In genomic region chr17:53478066-53478857, GRCm38 (mm10) we compare ENCODE assay signal across 8 mouse cellular contexts. TPM values are rescaled to one million over a fixed set of nuclear protein-coding genes. Genes with fewer than 3 reads are reported as not detected.
DNase-seq lines count a peak whose midpoint lies in the region; ATAC-seq and TF ChIP-seq lines count a peak whose summit lies in the region.

No protein-coding gene starts in this region.

- peak overlapping the region; percentile 68 for H3K4me2 ChIP-seq in hindbrain, embryonic 15.5 days

- ATAC-seq in hindbrain, embryonic 15.5 days (ENCODE audit: low FRiP score, low read depth) = no peak; the same call in 1 of the 2 replicates

- no peak for DNase-seq in kidney, adult 2 months
- no peak for DNase-seq in kidney, postnatal 25 days
- peak; percentile 35 for DNase-seq in brain, embryonic 14.5 days (ENCODE audit: low read depth)
- no peak for DNase-seq in midbrain, embryonic 10.5 days (ENCODE audit: low spot score)
- DNase-seq in urinary bladder, postnatal 36 days (ENCODE audit: low spot score in 2 of 2) = no peak
- DNase-seq in left cerebral cortex, postnatal 4 days = no peak
- no peak for DNase-seq in cerebellum, adult 8-10 months

- TF ChIP-seq CTCF in kidney, adult 2 months (conservative IDR thresholded peaks at IDR 0.05; ENCODE audit: insufficient read depth, insufficient read length, low read depth, low read length) = no peak
- TF ChIP-seq CTCF in brain, embryonic 14.5 days (IDR thresholded peaks at IDR 0.05; ENCODE audit: borderline replicate concordance, extremely low read depth, insufficient read depth, insufficient read length) = no peak

- peak overlapping the region; percentile 86 for H3K4me3 ChIP-seq in kidney, adult 2 months (ENCODE audit: insufficient read depth, low read depth, low read length)
- H3K4me3 ChIP-seq in hindbrain, embryonic 15.5 days = peak overlapping the region; percentile 85
- H3K4me3 ChIP-seq in midbrain, embryonic 10.5 days = peak overlapping the region; percentile 77

- H3K4me1 ChIP-seq in kidney, adult 2 months (ENCODE audit: control insufficient read depth, insufficient read depth, low read length) = peaks cover 11% of the 10 kb centered on the region; the same call in 1 of the 2 replicates
- peaks cover 28% of the 10 kb centered on the region for H3K4me1 ChIP-seq in hindbrain, embryonic 15.5 days (replicated peaks)
- peaks cover 24% of the 10 kb centered on the region for H3K4me1 ChIP-seq in midbrain, embryonic 10.5 days

- 9% methylated on average over 15 of the region's 15 CpGs for WGBS in kidney, adult 2 months
- 8% methylated on average over 15 of the region's 15 CpGs for WGBS in hindbrain, embryonic 15.5 days
- WGBS in midbrain, embryonic 10.5 days = 11% methylated on average over 15 of the region's 15 CpGs

- no peak for TF ChIP-seq POLR2A in kidney, adult 2 months (IDR thresholded peaks at IDR 0.05; ENCODE audit: low read depth, low read length)
- TF ChIP-seq POLR2A in brain, embryonic 14.5 days (IDR thresholded peaks at IDR 0.05; ENCODE audit: borderline replicate concordance, extremely low read depth, insufficient read depth, insufficient read length, poor library complexity, severe bottlenecking) = no peak

- H3K9ac ChIP-seq in hindbrain, embryonic 15.5 days = peak overlapping the region; percentile 87

- no peaks in the 10 kb centered on the region for H3K9me3 ChIP-seq in hindbrain, embryonic 15.5 days
- no peaks in the 10 kb centered on the region for H3K9me3 ChIP-seq in midbrain, embryonic 10.5 days (replicated peaks)

- intact Hi-C loops in left cerebral cortex, postnatal 4 days (cut with DNase I) = no loop called here

- no peaks in the 10 kb centered on the region for H3K36me3 ChIP-seq in kidney, adult 2 months (ENCODE audit: control insufficient read depth, insufficient read depth, low read length)
- no peaks in the 10 kb centered on the region for H3K36me3 ChIP-seq in hindbrain, embryonic 15.5 days
- 0 out of 2 replicates have a peak, but pooled peaks cover 3% of the 10 kb centered on the region for H3K36me3 ChIP-seq in midbrain, embryonic 10.5 days

- peak overlapping the region; percentile 96 for H3K27ac ChIP-seq in kidney, adult 2 months (ENCODE audit: insufficient read depth, low read depth, low read length)
- peak overlapping the region; percentile 99 for H3K27ac ChIP-seq in hindbrain, embryonic 15.5 days (replicated peaks)
- peak overlapping the region; percentile 95 for H3K27ac ChIP-seq in midbrain, embryonic 10.5 days (replicated peaks)

- no peaks in the 10 kb centered on the region for H3K27me3 ChIP-seq in kidney, adult 2 months (replicated peaks; ENCODE audit: control insufficient read depth, insufficient read depth, low read length)
- H3K27me3 ChIP-seq in hindbrain, embryonic 15.5 days = no peaks in the 10 kb centered on the region
- H3K27me3 ChIP-seq in midbrain, embryonic 10.5 days (ENCODE audit: low read depth, poor library complexity, severe bottlenecking) = no peaks in the 10 kb centered on the region

RNA-seq across cellular contexts. Expression of gene Rab5a, which starts 0.8 kb away (rescaled TPM):
- polyA plus RNA-seq in kidney, adult 2 months (2012; rRNA removed) = 10.2 and 14.2 TPM in 2 replicates
- 53.6 and 64.6 TPM in 2 replicates for polyA plus RNA-seq in brain, embryonic 14.5 days (2012; rRNA removed)
- polyA plus RNA-seq in hindbrain, embryonic 15.5 days (2015; fragmentation: Nextera tagmentation; extraction: Ambion mirVana) = 112 and 113 TPM in 2 replicates
- 66.3 and 68.7 TPM in 2 replicates for polyA plus RNA-seq in midbrain, embryonic 10.5 days (2016; fragmentation: Nextera tagmentation; extraction: Ambion mirVana)
- 100 to 1,000 TPM; 108 TPM for total RNA-seq in left cerebral cortex, postnatal 4 days (2021)

RNA-seq across cellular contexts. Expression of gene Efhb, which starts 15.1 kb away (rescaled TPM):
- polyA plus RNA-seq in kidney, adult 2 months (2012; rRNA removed) = 0.03 TPM in 2 replicates
- 1.2 and 1.9 TPM in 2 replicates for polyA plus RNA-seq in brain, embryonic 14.5 days (2012; rRNA removed)
- 1.1 and 1.3 TPM in 2 replicates for polyA plus RNA-seq in hindbrain, embryonic 15.5 days (2015; fragmentation: Nextera tagmentation; extraction: Ambion mirVana)
- 0.67 and 0.85 TPM in 2 replicates for polyA plus RNA-seq in midbrain, embryonic 10.5 days (2016; fragmentation: Nextera tagmentation; extraction: Ambion mirVana)
- under 1 TPM; 0.80 to 0.93 TPM for total RNA-seq in left cerebral cortex, postnatal 4 days (2021)
